Mouse (Mus musculus): ENCODE measurements at regions not wholly inside any gene's neighbourhood (a gene's known extent, or its start where the extent isn't known, plus 50 kb on each side); places are given as distances from the start of the nearest gene placed in this dataset.

- Histone ChIP-seq H3K9ac (replicated peaks) (no peak overlapping the region), H3K4me3 (ENCODE audit: insufficient read depth in 1 of 2, low read depth in 2 of 2, low read length in 2 of 2) (no peak overlapping the region), H3K4me1 (replicated peaks; ENCODE audit: control insufficient read depth in 2 of 2, insufficient read depth in 2 of 2, low read length in 1 of 2) (no peaks in the 10 kb centered on the region), H3K9me3 (ENCODE audit: control insufficient read depth, low read length) (no peaks in the 10 kb centered on the region), H3K27me3 (ENCODE audit: control insufficient read depth, insufficient read depth, low read length) (no peaks in the 10 kb centered on the region), H3K36me3 (replicated peaks; ENCODE audit: control insufficient read depth, insufficient read depth, low read depth) (no peaks in the 10 kb centered on the region), H3K4me2 (ENCODE audit: low read depth) (no peak overlapping the region), H3K27ac (no peak overlapping the region)
- 61% methylated on average over 1 of the region's 1 CpGs for WGBS (ENCODE audit: insufficient replicate concordance)
- no peak for DNase-seq (ENCODE audit: low read depth in 3 of 3, low spot score in 3 of 3)
- ATAC-seq (ENCODE audit: insufficient read depth) = no peak
- TF ChIP-seq CTCF (IDR thresholded peaks at IDR 0.05; ENCODE audit: low read depth) (no peak), EP300 (IDR thresholded peaks at IDR 0.05; ENCODE audit: low read depth) (no peak)
Observed at GRCm38 (mm10) chr16:88412287-88412686, 94.5 kb downstream of the Cldn17 start.

GRCm38 (mm10) chr16:88408144-88408543, 98.6 kb downstream of the Cldn17 start:
- H3K4me1 ChIP-seq (replicated peaks; ENCODE audit: control insufficient read depth in 2 of 2, insufficient read depth in 2 of 2, low read length in 1 of 2) = no peaks in the 10 kb centered on the region
- no peaks in the 10 kb centered on the region for H3K36me3 ChIP-seq (replicated peaks; ENCODE audit: control insufficient read depth, insufficient read depth, low read depth)
- H3K27me3 ChIP-seq (ENCODE audit: control insufficient read depth, insufficient read depth, low read length) = no peaks in the 10 kb centered on the region
- no peak overlapping the region for H3K9ac ChIP-seq (replicated peaks)
- no peak overlapping the region for H3K27ac ChIP-seq
- H3K4me3 ChIP-seq (ENCODE audit: insufficient read depth in 1 of 2, low read depth in 2 of 2, low read length in 2 of 2) = no peak overlapping the region
- TF ChIP-seq CTCF (IDR thresholded peaks at IDR 0.05; ENCODE audit: low read depth) (no peak), EP300 (IDR thresholded peaks at IDR 0.05; ENCODE audit: low read depth) (no peak)
- no peak for ATAC-seq (ENCODE audit: insufficient read depth)
- no peak for DNase-seq (ENCODE audit: low read depth in 3 of 3, low spot score in 3 of 3)
- no peak overlapping the region for H3K4me2 ChIP-seq (ENCODE audit: low read depth)
- no peaks in the 10 kb centered on the region for H3K9me3 ChIP-seq (ENCODE audit: control insufficient read depth, low read length)

- no peaks in the 10 kb centered on the region for H3K36me3 ChIP-seq (replicated peaks; ENCODE audit: control insufficient read depth, insufficient read depth, low read depth)
- no peaks in the 10 kb centered on the region for H3K9me3 ChIP-seq (ENCODE audit: control insufficient read depth, low read length)
- H3K27me3 ChIP-seq (ENCODE audit: control insufficient read depth, insufficient read depth, low read length) = no peaks in the 10 kb centered on the region
- DNase-seq (ENCODE audit: low read depth in 3 of 3, low spot score in 3 of 3) (no peak), ATAC-seq (ENCODE audit: insufficient read depth) (no peak)
- WGBS (ENCODE audit: insufficient replicate concordance) = 63% methylated on average over 4 of the region's 4 CpGs
- no peak overlapping the region for H3K4me3 ChIP-seq (ENCODE audit: insufficient read depth in 1 of 2, low read depth in 2 of 2, low read length in 2 of 2)
- no peak overlapping the region for H3K27ac ChIP-seq
- no peak overlapping the region for H3K9ac ChIP-seq (replicated peaks)
- no peaks in the 10 kb centered on the region for H3K4me1 ChIP-seq (replicated peaks; ENCODE audit: control insufficient read depth in 2 of 2, insufficient read depth in 2 of 2, low read length in 1 of 2)
- no peak overlapping the region for H3K4me2 ChIP-seq (ENCODE audit: low read depth)
- TF ChIP-seq EP300 (IDR thresholded peaks at IDR 0.05; ENCODE audit: low read depth) = no peak
- TF ChIP-seq CTCF (IDR thresholded peaks at IDR 0.05; ENCODE audit: low read depth) = no peak
Observed at GRCm38 (mm10) chr16:88404331-88404730, 102.4 kb downstream of the Cldn17 start.

- H3K4me2 ChIP-seq (ENCODE audit: low read depth) = no peak overlapping the region
- H3K4me3 ChIP-seq (ENCODE audit: insufficient read depth in 1 of 2, low read depth in 2 of 2, low read length in 2 of 2) = no peak overlapping the region
- H3K27me3 ChIP-seq (ENCODE audit: control insufficient read depth, insufficient read depth, low read length) = no peaks in the 10 kb centered on the region
- ATAC-seq (ENCODE audit: insufficient read depth) = no peak
- H3K9ac ChIP-seq (replicated peaks) = no peak overlapping the region
- TF ChIP-seq EP300 (IDR thresholded peaks at IDR 0.05; ENCODE audit: low read depth) = no peak
- TF ChIP-seq CTCF (IDR thresholded peaks at IDR 0.05; ENCODE audit: low read depth) = no peak
- DNase-seq (ENCODE audit: low read depth in 3 of 3, low spot score in 3 of 3) = no peak
- H3K27ac ChIP-seq = no peak overlapping the region
- 73% methylated on average over 3 of the region's 3 CpGs for WGBS (ENCODE audit: insufficient replicate concordance)
- no peaks in the 10 kb centered on the region for H3K36me3 ChIP-seq (replicated peaks; ENCODE audit: control insufficient read depth, insufficient read depth, low read depth)
- no peaks in the 10 kb centered on the region for H3K4me1 ChIP-seq (replicated peaks; ENCODE audit: control insufficient read depth in 2 of 2, insufficient read depth in 2 of 2, low read length in 1 of 2)
- H3K9me3 ChIP-seq (ENCODE audit: control insufficient read depth, low read length) = no peaks in the 10 kb centered on the region
Observed at GRCm38 (mm10) chr16:88399881-88400280, 106.9 kb downstream of the Cldn17 start.

- no peaks in the 10 kb centered on the region for H3K9me3 ChIP-seq (ENCODE audit: control insufficient read depth, low read length)
- ATAC-seq (ENCODE audit: insufficient read depth) = no peak
- peak; percentile 20; the same call in 1 of the 2 replicates for TF ChIP-seq CTCF (IDR thresholded peaks at IDR 0.05; ENCODE audit: low read depth)
- TF ChIP-seq EP300 (IDR thresholded peaks at IDR 0.05; ENCODE audit: low read depth) = no peak
- H3K36me3 ChIP-seq (replicated peaks; ENCODE audit: control insufficient read depth, insufficient read depth, low read depth) = no peaks in the 10 kb centered on the region
- DNase-seq (ENCODE audit: low read depth in 3 of 3, low spot score in 3 of 3) = no peak
- 24% methylated on average over 1 of the region's 1 CpGs for WGBS (ENCODE audit: insufficient replicate concordance)
- no peaks in the 10 kb centered on the region for H3K4me1 ChIP-seq (replicated peaks; ENCODE audit: control insufficient read depth in 2 of 2, insufficient read depth in 2 of 2, low read length in 1 of 2)
- H3K4me2 ChIP-seq (ENCODE audit: low read depth) = no peak overlapping the region
- H3K4me3 ChIP-seq (ENCODE audit: insufficient read depth in 1 of 2, low read depth in 2 of 2, low read length in 2 of 2) = no peak overlapping the region
- H3K27me3 ChIP-seq (ENCODE audit: control insufficient read depth, insufficient read depth, low read length) = no peaks in the 10 kb centered on the region
- H3K27ac ChIP-seq = no peak overlapping the region
- H3K9ac ChIP-seq (replicated peaks) = no peak overlapping the region
Observed at GRCm38 (mm10) chr16:88392764-88393163, 102.7 kb upstream of the Grik1 start.

Data from liver, embryonic 14.5 days (tissue).